Mouse (Mus musculus): ENCODE results near the gene Rslcan18. TPM values are rescaled to one million over a fixed set of nuclear protein-coding genes. Genes with fewer than 3 reads are reported as not detected.
A peak's percentile ranks its signal among the peaks of the same experiment; 100 is the strongest.
"Not testable (repeated sequence)": the region's sequence is repeated elsewhere in the genome, so short reads cannot be mapped to it uniquely, and the experiment has no call there.

Rslcan18 gene
- polyA plus RNA-seq (2012; rRNA removed) = 0.40 and 0.66 TPM in 2 replicates

DNA sequence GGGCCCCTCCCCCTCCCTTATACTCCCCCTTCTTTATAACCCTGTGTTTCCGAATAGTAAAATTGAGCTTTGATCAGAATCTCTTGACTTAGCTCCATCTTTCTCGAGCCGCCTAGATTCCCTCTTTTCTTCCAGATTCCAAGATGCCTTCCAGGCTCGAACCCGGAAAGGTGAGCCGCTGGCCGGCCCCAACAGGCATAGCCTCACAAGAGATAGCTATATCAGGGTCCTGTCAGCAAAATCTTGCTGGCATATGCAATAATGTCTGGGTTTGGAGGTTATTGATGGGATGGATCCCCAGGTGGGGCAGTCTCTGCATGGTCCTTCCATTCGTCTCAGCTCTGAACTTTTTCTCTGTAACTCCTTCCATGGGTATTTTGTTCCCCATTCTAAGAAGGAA is at the start of gene Rslcan18:
Rslcan18 (minus strand) TSS at position 101 of the 400 bp plus-strand sequence.
- DNase-seq (ENCODE audit: low spot score) = not testable (repeated sequence)

DNA sequence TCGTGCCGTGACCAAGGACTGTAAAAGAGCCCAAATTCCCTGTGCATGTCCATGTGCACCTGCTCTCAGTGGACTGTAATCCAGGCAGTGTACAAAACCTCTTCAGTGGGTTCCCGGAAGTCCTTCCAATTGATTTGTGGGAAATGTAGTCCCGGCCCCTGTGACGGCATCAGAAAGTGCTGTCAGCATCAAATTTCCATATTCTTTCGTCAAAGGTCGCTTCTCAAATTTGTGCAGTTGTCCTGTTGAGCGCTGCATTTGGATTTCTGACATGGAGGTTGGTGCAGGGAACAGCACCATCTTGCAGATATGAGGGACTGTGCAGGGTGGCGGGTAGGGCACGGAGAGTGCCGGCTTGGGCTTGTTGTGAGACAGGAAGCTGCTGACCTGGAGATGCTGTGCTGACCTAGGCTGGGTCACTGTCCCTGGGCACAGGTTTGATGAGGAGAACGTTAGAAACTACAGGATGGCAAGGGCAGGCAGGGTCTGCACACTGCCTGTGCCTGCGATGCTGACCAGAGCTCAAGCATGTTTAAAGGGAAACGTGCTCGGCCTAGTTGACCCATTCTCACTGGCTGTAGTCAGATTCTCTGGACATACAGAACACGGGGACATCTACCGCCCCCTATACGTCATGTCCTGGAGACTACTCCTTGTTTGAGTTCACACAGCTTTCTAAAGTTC is 12.1 kb upstream of the Rslcan18 start:
- DNase-seq (ENCODE audit: low spot score) = peak; percentile 46

DNA sequence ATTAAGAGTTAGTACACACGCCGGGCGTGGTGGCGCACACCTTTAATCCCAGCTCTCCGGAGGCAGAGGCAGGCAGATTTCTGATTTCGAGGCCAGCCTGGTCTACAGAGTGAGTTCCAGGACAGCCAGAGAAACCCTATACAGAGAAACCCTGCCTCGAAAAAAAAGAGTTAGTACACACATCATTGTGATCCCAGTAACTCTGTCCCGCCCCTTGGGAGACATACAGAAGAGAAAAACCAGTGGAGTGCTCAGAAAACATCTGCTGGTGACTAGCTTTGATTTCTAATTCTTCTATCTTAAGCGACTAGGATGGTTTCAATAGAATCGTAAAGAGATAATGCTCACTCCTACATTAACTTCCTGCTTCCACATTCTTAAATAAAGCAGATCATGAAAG is 11.4 kb upstream of the Rslcan18 start:
- not testable (repeated sequence) for DNase-seq (ENCODE audit: low spot score)

DNA sequence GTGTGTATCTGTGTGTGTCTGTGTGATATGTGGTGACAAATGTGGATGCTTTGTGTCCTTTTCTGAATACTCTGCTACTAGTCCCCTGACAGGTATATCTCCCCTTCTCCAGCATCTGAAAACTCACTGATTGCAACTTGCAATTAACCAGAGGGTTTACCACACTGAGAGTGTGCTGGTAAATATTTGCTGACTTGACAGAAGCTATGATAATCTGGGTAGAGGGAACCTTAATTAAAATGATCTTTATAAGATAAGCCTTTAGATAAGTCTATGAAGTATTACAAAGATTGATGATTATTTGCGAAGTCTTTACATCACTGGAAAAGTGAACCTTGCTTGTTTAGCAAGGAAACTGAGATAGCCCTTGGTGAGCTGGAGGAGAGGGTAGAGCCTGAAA is 8.4 kb upstream of the Rslcan18 start:
- DNase-seq (ENCODE audit: low spot score) = no peak

DNA sequence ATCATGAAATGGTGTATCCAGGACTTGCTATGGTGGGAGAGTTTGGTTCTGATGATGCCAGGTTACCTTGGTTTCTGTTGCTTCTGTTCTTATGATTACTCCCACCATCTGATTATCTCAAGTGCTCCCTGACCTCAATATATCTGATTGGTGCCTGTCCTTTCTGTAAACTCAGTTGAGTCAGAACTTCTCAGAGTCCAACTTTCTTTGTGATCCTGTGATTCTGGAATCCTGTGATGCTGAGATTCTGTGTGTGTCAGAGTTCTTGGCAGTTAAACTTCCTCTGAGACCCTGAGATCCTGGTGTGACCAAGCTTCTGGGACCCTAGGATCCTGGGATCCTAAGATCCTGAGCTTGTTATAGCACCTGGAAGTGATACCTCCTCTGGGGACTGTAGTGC is 5.3 kb upstream of the Rslcan18 start, which contains the start of gene Zfp759:
Zfp759 (plus strand) TSS at position 301 of the 400 bp plus-strand sequence.
- not testable (repeated sequence) for DNase-seq (ENCODE audit: low spot score)

DNA sequence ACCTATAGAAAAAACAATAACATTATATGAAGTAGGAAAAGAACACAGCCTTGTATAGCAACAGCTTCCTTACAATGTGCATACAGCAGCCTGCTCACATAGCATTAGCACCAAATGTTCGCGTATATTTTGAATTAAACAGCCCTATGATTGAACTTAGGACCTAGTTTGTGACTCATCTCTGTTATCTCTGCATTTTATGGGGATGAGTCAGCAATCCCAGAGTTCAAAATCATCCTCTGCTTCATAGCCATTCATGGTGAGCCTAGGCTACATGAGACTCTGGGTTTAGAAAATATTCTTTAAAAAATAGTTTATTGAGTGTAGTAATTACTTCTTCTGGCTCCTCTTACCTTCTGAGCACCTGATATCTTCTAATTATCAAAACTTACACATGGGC is 2.8 kb downstream of the Rslcan18 start:
- DNase-seq (ENCODE audit: low spot score) = no peak

DNA sequence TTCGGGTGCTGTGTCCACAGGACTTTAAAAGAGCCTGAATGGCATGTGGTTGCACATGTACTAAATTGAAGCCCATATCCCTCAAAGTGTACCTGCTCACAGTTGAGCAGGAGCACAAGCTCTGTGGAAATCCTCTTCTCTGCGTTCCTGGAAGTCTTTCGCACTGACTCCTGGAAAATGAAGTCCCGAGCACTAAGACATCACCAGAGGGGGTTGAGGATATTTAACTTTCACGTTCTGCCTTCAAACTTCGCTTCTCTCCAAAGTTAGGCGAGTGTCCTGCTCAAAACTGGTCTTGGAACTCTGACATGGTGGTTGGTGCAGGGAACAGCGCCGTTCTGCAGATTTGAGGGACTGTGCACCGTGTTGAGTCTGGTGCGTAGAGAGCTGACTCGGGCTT is 4.0 kb downstream of the Rslcan18 start:
- DNase-seq (ENCODE audit: low spot score) = no peak

DNA sequence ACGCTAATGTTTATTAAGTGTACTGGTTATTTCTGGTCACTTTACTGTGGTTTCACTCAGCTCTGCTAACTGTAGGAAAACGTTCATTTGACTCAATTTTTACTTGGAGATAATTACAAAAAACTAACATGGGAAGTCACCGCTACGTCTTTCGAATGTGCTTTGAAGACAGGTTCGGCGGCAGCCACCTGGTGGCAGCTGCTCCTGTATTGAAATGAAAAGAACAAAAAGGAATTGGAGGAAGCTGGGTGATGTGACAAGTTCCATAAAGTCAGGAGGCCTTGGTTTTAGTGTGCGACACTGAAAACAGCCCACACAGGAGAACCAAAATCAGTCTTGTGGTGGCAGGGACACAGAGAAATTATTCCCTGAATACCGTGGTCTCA is 7.2 kb downstream of the Rslcan18 start:
- DNase-seq (ENCODE audit: low spot score) = no peak

DNA sequence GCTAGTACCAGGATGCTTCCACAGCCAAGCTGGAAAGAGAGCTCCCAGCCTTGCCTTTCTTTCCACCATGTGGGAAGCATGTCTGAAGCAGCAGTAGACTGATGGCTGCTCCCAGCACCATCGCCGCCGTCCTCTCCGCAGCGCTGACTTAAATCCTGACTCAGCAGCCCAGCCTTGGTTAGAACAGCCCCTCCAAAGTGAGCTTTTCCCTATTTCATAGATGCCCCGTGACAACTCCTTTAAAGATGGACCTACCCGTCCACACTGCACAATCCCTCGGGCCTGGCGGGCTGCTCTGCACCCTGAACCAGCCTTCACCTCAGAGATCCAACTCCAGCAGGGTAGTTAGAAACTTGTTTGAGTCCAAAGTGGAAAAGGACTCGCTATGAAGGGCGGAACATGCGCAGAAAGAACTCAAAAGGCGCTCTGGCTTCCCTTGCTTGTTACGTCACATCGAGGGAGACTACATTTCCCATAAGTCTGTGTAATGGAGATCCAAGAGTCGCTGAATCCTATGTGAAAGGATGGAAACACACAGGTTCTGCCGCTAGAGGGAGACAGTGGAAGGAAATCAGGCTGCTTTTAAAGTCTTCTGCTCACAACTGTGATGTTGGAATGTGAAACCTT is 7.8 kb downstream of the Rslcan18 start, which contains the start of gene Gm28557:
Gm28557 (minus strand) TSS at position 411 of the 627 bp plus-strand sequence.
- peak; percentile 56 for DNase-seq (ENCODE audit: low spot score)

DNA sequence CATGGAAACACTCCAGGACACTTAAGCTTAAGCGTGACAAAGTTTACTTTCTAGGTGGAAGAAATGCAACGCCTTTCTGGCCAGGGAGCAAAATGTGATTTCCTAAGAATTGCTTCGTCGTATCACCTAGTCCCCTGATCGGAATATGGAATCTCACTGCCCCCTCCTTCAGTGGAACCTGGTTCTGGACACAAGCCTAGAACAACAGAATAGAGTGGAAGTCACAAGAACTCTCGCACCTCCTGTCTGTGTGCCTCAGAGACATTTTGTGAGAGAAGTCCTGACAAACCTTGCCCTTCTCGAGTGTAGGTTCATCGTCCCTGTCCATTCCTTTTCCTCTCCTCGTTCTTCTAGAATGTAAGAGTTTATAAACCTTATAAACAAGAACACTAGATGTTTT is 8.4 kb downstream of the Rslcan18 start:
- DNase-seq (ENCODE audit: low spot score) = no peak

DNA sequence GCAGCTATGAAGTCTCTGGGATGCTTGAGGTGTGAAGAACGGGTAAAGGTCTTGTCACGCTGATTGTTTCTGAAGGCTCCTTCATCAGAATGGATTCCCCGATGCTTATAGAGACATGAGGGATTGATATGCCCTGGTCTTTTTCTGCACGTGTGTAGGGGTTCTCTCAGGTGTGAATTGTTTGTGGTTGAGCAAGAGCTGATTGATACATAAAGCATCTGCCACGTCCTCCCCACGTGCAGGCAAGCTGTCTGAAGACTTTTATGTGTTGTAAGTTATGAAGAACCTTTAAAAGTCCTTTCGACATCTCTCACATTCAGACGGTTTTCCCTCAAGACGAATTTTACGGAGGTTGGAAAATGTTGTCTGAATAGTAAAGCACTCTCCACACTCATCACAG is 18.2 kb downstream of the Rslcan18 start, which contains the start of gene Zfp708:
Zfp708 (minus strand) TSS at position 101 of the 400 bp plus-strand sequence.
- no peak for DNase-seq (ENCODE audit: low spot score)

DNA sequence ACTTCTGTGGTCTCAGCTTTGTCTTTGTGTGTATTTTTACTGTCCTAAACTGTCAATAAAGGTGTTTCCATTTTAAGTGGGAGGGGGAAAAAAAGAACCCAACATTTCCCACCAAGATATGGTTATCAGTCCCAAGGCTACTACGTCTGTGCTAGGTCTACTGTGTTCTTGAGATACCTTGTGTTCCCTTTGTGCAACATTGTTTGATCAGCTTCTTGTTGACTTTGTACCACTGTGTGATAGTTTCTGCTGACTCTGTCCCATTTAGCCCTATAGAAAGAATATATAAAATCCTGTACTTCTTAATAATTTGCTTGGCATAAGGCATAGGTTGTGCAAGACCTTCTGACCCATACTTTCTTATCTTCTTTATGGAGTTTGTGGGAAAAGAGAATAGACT is 25.9 kb downstream of the Rslcan18 start:
- no peak for DNase-seq (ENCODE audit: low spot score)

DNA sequence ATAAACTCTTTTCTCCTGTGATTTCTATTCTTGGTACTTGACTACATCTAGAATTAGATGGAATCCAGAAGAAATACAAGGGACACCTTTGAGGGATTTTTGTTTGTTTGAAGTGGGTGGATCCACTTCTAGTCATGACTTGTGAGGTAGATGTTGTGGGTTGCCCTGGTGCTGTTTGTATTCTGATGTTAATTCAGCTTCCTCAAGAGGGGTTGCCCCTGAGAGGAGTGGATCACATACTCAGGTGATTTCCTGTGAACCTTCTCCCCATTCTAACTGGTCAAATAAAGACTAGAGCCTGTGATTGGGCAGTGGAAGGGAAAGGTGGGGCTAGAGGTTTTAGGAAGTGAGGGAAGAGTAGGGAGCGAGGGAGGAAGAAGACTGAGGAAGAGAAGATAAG is 34.1 kb downstream of the Rslcan18 start:
- no peak for DNase-seq (ENCODE audit: low spot score)

DNA sequence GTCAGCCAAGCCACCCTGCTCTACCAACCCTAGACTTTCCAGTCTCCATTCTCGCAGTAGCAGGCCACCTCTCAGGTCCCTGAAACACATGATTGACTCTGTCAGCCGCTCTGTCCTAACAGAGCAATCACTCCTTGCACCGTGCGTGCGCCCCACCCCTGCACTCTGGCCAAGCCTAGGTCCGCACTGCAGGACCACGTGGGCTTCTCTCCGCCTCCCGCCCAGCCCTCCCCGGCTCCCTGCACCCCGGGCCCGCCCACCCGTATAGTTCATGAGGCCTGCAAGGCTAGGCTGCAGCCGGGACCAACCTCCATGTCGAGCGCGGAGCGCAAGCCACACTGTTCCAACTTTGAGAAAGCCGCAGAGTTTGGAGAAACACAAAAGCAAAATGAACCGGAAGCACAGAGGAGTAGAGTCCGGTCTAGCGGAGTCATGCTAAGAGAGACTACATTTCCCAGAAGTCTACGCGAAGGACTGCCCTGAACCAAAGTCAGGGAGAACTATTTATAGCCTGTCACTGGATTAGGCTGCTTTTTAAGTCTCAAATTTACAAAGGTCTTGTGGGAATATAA is 34.8 kb downstream of the Rslcan18 start:
- DNase-seq (ENCODE audit: low spot score) = peak; percentile 58

DNA sequence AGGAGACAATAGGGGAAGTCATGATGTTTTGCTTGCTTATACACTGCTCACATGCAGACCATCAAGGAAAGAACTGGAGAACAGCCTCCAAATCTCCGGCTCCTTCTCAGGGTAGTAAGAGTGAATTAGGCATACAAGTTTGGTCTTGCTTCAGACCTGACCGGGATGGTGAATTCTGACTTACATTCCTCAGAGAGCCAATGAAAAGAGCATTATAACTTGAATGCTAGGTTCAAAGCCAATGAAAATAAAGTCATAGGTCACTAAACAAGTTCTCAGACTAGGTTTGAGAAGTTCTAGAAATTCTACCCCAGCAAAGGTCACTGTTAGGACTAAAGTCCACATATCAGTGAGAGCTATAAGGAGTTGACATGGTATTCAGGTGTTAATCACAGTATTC is 38.8 kb downstream of the Rslcan18 start:
- no peak for DNase-seq (ENCODE audit: low spot score)

DNA sequence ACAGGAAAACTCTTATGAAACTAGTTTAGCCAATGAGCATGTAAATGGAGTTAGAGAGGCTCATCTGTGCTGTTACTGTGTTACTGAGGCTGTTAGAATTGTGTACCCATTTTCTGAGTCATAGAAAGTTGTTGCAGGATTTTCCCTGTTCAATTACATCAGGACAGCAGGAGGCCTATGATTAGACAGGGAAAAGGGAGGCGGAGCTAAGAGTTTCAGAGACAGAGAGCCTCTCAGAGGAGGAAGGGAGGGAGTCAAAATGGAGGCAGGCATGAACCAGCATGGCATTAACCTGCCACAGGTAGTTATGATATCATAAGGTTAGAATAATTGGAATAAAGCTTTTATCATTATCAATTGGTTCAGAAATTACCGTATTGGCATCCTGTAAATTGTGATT is 43.3 kb downstream of the Rslcan18 start:
- no peak for DNase-seq (ENCODE audit: low spot score)

DNA sequence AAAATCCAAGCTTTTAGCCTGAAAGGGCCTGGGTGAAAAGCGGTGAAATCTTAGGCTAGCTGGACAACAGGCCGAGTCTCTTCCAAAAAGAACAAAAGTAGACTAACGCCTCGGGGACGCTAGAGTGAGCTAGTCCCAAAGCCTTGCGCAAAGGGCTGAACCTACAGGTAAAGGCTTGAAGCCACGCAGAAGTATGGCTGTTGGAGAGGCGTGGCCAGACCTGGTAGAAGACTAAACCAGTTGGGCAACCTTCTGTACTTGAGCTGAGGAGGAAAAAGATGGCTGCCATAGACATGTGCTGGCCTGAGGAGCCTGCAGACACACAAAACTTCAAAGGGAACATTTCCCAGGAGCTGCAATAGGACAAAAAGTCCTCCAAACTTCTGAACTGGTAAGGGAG is 50.7 kb downstream of the Rslcan18 start:
- DNase-seq (ENCODE audit: low spot score) = no peak

DNA sequence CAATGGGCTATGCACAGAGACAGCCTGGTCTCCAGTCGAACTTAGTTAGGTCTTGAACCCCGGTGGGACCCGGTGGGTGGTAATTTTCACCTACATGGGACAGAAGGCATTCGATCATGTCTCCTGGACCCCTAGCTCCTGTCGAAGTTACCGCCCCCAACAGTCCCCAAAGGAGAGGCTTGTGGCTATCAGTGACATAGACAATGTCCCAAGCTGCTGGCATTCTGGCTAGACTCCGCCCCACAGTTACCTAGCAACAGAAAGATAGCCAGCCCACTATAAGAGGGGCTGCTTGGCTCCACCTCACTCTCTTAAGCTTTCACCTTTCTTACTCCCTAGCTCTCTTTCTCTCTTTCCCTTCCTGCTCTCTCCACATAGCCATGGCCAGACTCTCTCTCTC is 53.6 kb downstream of the Rslcan18 start:
- DNase-seq (ENCODE audit: low spot score) = no peak

DNA sequence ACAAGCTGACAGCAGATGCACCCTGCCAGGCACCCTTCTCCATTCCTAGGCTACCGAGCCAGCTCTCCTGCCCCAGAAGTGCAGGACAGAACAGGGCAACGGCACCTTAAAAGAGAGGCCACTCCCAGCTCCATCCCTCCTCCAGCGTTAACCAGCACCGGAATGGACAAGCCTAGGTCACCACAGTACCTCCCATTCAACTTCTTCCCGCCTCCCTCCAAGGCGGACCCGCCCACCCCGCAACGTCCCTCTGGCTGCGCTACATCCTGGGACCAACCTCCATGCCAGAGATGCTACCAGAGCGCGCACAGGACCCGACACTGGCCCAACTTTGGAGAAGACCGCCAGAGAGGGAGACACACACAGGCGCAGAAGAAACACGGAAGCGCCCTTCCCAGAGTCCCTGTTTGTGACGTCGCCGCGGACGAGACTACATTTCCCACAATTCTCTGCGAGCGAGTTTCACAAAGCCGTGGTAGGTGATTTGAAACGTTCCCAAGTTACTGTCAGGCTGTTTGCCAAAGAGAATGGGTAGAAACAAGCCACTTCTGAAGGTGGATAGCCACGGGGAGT is 55.2 kb downstream of the Rslcan18 start, which contains the start of gene Zfp712:
Zfp712 (minus strand) TSS at position 385 of the 573 bp plus-strand sequence.
- peak; percentile 79 for DNase-seq (ENCODE audit: low spot score)

DNA sequence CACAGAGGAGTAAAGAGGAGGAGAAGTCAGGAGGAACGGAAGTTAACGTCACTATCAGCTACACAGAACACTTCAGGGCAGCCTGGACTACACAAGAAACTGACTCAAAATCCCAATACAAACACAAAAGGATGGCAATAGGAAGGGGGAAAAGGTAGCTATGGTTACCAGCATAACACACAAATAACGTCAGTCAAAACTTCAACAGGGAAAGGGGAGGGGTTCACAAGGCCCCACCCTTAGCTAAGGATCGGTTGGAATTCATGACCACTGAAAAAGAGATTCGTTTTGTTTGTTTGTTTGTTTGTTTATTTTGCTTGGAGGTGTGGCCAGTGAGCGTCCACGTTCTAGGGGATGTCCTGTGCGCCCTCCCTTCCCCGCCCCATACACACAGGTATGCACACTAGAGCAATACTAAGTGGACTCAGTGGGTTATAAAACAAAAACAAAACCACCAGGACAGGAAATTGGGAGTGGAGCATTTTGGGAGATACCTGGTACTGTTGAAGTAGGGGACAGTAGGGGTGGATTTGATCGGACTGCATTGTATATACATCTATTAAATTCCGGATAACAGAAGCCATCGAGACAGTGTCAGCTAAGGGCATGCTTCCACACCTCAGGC is 55.8 kb downstream of the Rslcan18 start:
- no peak for DNase-seq (ENCODE audit: low spot score)
